Mouse (Mus musculus) liver, adult (tissue): ENCODE results near the gene Olfr768.
"Not testable (repeated sequence)": the region's sequence is repeated elsewhere in the genome, so short reads cannot be mapped to it uniquely, and the experiment has no call there.

ENCODE experiments used
- GATA4 ChIP-seq: IDR thresholded peaks from 2 replicates; pipeline ENCODE4 v1.6.1; 2014; ENCODE audit warnings: mild to moderate bottlenecking, low read length; ENCODE audit not compliant: insufficient replicate concordance

Gene Olfr768

DNA sequence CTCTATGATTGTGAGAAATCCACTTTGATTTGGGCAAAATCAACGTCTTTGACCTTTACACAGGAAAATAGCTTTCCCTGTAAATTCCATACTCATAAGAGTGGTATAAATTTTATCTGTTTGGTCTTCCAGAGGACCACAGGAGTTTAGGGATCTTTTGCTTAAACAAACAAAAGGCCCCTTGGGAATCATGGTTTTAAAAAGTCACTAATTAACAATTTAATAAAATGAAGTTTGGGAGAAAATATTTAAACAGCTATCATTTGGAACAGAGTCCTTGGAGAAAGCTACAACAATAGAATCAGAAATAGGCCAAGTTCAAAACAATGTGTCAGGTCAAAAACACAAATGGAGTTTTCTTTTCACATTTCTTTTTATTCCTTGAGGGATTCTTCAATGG lies at the start of gene Olfr768:
Olfr768 (minus strand) TSS at position 101 of the 400 bp plus-strand sequence.
- TF ChIP-seq GATA4: no peak

DNA sequence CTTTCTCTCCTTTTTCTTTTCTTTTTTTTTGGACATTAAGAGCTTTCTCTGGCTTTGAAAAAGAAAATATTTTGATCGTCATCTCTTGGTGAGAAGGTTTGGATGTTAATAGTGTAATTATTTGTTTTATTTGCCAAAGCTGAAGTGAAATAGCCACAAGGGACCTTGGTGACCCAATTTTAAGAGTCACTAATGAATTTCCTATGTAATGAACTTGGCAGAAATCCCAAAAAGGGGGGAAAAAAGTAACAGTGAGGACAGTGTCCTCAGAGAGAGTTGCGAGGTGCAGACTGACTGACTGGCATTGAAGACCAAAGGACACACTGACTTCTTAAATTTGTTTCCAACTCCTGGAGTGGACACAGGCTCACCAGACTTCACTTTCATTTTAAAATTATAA lies 39.7 kb upstream of the Olfr768 start, which contains the start of gene Olfr770:
Olfr770 (minus strand) TSS at position 101 of the 400 bp plus-strand sequence.
- no peak for TF ChIP-seq GATA4

DNA sequence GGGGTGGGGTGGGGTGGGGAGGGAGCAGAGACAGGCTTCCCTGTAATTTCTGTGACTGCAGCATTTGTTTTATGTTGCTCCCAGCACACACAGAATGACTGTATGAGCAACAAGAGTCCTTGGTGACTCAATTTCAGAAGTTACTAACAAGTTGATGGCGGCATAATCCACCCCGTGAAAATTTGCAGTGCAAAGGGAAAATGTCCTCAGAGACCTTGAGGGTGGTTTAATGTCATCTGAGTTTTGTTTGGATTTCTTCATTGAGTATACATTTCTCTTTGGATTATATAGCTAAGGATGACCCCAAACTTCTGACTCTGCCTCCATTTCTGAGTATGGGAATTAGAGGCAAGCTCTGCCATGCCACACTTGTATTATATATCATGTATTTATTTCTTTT lies 18.6 kb upstream of the Olfr768 start, which contains the start of gene Olfr769:
Olfr769 (minus strand) TSS at position 101 of the 400 bp plus-strand sequence.
- TF ChIP-seq GATA4: no peak

DNA sequence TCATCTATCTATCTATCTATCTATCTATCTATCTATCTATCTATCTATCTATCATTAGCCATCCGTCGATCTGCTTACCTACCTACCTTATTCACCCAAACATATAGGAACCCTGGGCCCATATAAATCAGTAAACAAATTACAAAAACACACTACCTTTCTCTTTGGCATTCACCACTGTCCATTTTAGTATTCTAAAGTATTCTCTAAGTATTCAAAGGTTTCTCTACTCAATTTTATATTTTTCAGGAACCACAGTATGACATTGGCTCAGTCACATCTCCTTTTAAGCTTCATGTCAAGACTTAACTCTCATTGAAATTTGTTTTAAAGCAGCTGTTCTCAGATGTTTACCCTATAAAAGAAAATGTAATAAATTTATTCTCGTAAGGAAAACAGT lies 16.0 kb upstream of the Olfr768 start:
- TF ChIP-seq GATA4: no peak

DNA sequence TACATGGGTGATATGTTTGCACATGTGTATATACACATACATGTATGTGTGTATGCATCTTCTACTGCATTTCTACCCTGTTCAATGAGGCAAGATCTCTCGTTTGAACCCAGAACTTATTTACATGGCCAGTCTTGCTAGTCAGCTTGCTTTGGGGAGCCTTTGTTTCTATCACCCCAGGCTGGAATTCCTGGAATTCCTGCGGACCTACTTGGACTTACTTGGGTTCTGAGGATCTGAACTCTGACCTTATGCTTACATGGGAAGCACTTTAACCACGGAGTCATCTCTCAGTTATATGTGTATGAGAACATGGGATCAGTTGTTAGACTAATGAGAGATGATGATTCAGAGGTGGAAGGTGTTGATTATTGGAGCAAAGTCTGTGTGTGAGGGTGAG lies 2.1 kb upstream of the Olfr768 start:
- TF ChIP-seq GATA4: no peak

DNA sequence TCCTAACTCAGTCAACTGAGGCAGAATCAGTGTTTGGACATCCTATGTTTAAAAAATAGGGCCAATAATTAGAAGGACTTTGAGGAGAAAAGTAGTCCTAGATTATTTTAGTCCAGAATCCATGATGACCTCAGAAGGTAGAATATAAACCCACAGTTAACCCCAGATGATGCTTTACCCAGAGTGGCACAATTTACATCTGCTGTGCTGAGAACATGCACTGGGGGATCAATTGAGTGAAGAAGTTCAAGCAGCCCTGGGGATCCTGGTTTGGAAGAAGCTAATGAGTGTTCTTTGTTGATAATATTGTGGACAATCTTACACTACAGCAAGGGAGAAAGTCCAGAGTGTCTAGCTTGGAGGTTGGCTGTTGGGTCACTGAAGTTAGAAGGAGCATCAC lies 16.4 kb downstream of the Olfr768 start, which contains the start of gene Olfr767:
Olfr767 (minus strand) TSS at position 101 of the 400 bp plus-strand sequence.
- TF ChIP-seq GATA4: not testable (repeated sequence)

DNA sequence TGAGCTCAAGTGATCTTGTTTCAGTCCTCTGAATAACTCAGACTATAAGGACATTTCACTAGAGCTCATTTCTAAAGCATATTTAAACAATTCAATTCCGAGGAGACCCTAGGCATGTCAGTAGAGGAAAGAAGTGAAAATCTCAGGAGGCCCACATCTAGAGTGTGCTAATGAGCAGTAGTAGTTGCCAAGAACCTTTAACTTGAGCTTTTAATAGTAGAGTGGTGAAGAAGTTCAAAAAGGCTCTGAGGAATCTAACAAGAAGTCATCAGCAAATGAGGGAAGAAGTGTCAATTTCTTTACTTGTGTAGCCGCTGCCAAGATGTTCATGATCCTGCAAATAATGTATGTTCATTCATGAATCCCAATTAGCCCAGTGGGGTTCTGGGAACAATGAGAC lies 30.3 kb downstream of the Olfr768 start, which contains the start of gene Olfr766-ps1:
Olfr766-ps1 (minus strand) TSS at position 101 of the 400 bp plus-strand sequence.
- TF ChIP-seq GATA4: no peak

DNA sequence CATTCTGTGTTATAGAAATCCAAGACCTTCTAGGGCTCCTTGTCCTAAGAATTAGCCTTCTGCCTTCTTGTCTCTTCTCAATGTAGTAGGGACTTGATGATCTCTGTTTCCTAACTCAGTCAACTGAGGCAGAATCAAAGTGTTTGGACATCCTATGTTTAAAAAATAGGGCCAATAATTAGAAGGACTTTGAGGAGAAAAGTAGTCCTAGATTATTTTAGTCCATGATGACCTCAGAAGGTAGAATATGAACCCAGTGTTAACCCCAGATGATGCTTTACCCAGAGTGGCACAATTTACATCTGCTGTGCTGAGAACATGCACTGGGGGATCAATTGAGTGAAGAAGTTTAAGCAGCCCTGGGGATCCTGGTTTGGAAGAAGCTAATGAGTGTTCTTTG lies 49.3 kb downstream of the Olfr768 start, which contains the start of gene Olfr765:
Olfr765 (minus strand) TSS at position 101 of the 400 bp plus-strand sequence.
- not testable (repeated sequence) for TF ChIP-seq GATA4
